Mouse (Mus musculus) brain, embryonic 14.5 days (tissue): Measurements from ENCODE around the gene Hvcn1. TPM values are rescaled to one million over a fixed set of nuclear protein-coding genes. Genes with fewer than 3 reads are reported as not detected.

Experiments
- DNase-seq: peaks from one replicate; pipeline ENCODE4 v3.0.0-alpha.2; 2011; ENCODE audit warnings: low read depth
- CTCF ChIP-seq: fragments of 200-500 bp; IDR thresholded peaks from 2 replicates; pipeline ENCODE4 v1.5.1; 2012; ENCODE audit warnings: inconsistent platforms, mild to moderate bottlenecking, moderate library complexity, borderline replicate concordance; ENCODE audit not compliant: insufficient read depth, insufficient read length; ENCODE audit errors: extremely low read depth
- POLR2A ChIP-seq: fragments of 200-500 bp; IDR thresholded peaks from 2 replicates; pipeline ENCODE4 v1.6.1; 2012; ENCODE audit warnings: mild to moderate bottlenecking, inconsistent platforms, borderline replicate concordance; ENCODE audit not compliant: poor library complexity, insufficient read depth, insufficient read length, severe bottlenecking; ENCODE audit errors: extremely low read depth
- polyA plus RNA-seq: library from polyadenylated mRNA; depleted of rRNA; stranded (reverse); fragments of >200 nt; gene quantifications from 2 replicates; pipeline ENCODE4 v1.2.3, GENCODE M21; 2012; rRNA removed

Gene Hvcn1
- 2.3 and 2.4 TPM in 2 replicates for polyA plus RNA-seq

DNA sequence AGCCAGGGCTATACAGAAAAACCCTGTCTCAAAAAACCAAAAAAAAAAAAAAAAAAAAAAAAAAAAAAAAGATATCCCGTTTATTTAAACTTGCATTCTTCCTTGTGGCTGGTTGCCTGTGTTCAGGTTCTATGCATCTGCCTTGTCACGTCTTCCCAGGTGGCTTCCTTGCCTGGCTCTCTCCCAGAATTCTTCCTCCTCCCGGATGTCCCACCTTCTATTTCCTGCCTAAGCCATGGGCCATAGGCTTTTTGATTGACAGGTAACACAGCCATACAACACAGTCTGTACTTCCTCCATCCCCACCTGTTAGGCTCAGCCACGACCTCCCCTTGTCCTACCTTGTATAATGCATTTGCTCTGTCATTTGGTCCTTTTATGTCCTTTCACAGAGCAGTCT is at the start of gene Hvcn1:
Gene Hvcn1 (plus strand): TSS at position 330 of the 400 bp plus-strand sequence.
- TF ChIP-seq CTCF (no peak), POLR2A (no peak)
- DNase-seq = no peak

DNA sequence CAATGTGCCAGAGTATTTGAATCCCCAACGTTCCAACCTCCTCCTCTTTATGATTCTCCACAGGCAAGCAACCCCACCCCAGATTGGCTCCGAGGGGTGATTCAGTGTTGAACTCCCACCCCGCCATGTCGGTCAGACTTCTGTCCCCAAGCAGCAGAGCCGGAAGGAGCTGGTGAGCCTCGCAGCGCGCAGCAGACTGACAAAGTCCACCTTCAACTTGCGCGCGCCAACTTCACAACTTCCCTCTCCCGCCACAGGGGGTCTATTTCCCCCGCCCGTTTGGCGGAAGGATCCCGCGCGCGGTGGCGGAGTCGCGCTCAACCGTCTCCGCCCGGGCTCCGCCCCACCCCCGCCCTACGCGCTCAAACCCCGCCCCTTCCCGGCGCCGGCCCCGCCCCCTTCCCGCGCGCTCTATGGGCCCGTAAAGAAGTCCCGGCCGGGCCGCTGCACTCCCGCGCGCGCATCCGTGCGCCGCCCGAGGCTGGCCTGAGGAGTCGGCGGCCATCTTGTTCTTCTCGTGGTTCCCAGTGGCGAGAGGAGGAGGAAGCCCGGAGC is 48.7 kb upstream of the Hvcn1 start, which contains the start of gene Ppp1cc:
Gene Ppp1cc (plus strand): TSS at position 452 of the 555 bp plus-strand sequence.
- TF ChIP-seq CTCF = peak; percentile 37; the same call in 1 of the 2 replicates
- TF ChIP-seq POLR2A = peak; percentile 28; the same call in 1 of the 2 replicates
- peak; percentile 98 for DNase-seq

DNA sequence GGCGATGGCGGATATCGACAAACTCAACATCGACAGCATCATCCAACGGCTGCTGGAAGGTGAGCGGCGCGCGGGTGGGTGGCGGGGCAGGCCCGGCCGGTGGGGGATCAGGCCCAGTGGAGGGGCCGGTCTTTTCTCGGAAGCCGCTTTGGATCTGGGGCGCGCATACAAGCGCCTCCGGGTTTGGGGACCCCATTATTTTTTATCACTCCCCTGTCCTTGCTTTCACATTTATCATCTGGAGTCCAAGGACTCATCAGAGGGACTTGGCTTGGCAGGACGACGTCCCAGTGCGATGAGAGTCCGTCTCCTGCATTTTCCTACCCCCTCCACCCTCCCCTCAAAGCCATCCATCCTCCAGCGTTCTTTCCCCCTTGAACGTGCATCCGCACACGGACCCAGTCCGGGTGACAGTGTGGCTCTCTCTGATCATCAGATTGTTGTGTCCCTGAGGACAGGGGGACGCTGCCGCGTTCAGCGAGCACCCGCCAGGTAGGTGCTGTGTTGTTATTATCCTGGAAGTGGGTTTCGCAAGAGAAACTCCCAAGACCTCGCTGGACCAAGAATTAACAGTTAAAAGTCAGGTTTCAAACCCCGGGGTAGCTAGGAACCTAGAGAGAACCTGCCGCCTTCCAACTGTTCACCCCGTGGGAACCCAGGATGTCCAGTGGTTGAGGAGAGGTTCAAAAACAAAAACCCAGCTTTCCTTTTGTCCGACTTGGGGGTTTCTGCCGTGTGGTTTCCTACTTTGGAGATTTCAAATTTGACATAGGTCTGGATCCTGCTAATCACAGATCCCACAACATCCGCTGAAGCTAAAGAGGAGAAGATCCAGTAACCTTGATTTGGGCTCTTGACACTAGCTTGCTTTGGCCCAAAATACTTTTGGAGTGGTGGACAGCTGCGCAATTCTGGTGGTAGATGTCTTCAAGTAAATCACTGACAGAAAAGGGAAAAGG is 47.8 kb upstream of the Hvcn1 start:
- DNase-seq = peak; percentile 59
- TF ChIP-seq CTCF (no peak), POLR2A (no peak)

DNA sequence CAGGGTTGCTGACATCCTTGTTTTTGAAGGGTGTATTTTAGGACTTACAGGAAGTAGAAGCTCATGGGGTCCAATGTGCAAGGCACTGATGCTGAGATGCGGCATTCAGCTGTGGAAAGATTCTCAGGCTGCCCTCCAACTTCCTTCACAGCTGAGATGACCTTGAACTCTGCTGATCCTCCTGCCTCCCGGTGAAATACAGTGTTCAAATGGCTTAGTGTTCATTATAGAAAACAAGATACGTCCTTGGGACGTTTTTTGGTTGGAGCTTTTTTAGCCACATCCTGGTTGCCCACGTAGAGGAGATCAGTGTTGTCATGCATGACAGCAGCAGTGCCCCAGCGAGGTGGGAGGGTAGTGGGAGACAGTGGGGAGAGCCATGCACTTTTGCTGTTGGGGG is 43.4 kb upstream of the Hvcn1 start:
- TF ChIP-seq CTCF (no peak), POLR2A (no peak)
- no peak for DNase-seq

DNA sequence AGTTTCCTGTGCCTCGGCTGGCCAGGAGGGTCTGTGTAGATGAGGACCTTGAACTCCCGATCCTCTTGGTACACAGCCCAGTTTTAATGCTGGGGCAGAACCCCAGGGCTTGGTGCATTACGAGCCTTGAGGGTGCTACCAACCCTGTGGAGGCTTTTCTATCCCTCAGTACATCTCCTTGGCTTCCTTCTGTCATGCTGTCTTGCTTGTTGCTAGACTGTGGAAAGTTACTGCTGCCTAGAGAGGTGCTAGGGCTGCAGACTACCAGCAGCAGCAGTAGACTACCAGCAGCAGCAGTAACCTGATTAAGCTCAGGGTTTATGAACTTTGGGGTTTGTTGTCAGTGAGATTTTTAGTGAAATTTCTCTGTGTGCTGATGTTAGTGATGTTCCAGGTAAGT is 42.6 kb upstream of the Hvcn1 start:
- DNase-seq = no peak
- TF ChIP-seq CTCF (no peak), POLR2A (no peak)

DNA sequence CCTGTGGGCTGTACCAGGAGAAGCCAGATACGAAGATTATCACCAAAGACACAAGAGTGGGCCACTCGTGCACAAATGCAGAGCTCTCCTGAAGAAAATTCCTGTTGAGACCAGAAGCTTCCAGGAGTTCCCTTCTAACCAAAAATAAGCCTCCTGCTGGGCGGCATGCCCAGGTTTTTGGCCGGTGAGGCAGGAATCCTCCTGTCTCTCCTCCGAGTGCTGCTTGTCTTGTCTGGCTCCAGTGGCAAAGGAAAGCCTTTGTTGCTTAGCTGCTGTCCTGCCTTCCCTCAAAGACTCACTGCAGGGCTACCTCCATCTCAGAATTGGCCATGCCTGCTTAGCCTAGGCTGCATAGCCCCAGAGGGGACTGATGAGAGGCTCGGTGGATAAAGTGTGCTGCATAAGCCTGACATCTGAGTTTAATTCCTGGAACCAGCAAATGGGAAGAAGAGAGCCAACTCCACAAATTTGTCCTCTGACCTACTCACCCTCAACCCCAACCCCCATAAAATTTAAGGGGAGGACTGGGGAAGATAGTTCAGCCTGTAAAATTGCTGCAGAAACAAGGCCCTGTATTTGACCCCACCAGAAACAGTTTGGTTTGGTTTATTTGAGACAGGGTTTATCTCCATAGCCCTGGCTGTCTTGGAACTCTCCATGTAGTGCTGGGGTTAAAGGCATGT is 41.2 kb upstream of the Hvcn1 start:
- no peak for TF ChIP-seq CTCF
- no peak for TF ChIP-seq POLR2A
- DNase-seq = peak; percentile 33

DNA sequence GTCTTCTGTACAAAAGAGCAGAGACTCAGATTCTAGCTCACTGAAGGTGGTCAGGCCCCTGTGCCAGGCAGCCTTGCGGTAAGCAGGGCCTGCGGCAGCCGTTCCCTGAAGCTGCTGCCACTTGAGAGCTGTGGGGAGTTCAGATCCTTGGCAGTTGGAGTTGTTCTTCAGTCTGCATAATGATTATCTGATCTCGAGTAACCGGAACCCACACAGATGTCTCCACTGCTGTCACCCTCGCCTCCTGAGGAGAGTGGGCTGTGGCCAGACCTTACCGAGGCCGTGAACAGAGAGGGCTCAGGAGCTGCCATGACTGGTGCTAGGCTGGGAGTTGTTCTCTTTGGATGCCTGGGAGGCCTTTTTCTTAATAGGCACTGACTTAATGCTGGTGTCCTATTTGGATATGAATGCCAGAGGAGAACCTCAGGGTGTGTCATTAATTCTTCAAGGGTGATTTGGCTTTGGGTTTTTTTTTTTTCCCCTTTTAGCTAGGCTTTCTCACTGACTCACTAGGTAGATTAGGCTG is 39.9 kb upstream of the Hvcn1 start:
- peak; percentile 77 for DNase-seq
- no peak for TF ChIP-seq POLR2A
- TF ChIP-seq CTCF = no peak

DNA sequence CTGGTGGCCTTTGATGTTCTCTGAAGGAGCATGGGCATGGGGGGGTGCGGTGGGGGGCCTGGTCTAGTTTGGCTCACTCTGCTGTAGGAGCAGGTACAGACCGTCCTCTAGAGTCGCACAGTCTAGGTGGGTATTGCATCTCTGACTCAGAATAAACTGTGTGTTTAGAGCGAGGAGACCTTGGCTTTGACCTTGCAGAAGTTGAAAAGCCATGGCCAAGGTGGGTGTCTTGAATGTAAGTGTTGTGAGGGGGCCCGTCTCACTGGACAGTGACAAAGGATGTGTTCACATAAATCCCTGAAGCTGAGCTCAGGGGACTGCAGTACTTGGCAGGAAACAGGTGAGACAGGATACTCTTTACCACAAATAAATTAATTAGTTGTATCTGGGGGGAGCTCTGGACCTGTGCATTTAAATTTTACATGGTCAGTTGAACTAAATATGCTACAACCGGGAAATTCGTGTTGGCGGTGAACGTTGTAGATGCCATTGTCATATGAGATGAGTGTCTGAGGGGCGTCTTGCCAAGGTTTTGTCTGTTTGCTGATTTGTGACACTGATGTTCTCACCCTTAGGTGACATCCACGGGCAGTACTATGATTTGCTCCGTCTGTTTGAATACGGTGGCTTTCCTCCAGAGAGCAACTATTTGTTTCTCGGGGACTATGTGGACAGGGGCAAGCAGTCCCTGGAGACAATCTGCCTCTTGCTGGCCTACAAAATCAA is 38.1 kb upstream of the Hvcn1 start:
- TF ChIP-seq POLR2A = no peak
- no peak for TF ChIP-seq CTCF
- no peak for DNase-seq

DNA sequence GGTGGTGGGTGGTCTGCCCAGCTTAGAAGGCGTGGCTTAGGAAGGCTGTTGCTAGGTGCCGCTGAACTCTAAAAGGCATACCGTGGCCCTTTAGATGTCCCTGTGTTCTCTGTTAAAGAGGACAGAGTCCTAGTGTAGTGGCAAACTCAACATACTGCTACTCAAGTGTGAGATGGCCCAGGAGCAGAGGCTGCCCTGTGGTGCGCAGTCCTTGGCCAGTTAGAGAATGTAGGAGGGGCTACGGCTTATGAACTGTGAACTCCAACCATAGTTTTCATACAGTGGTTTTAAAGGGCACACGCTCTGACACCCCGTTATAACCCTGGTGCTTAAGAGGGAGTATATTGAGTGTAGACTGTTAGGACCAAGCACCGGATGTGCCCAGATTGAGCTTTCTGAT is 35.5 kb upstream of the Hvcn1 start:
- TF ChIP-seq POLR2A (no peak), CTCF (no peak)
- DNase-seq = no peak

DNA sequence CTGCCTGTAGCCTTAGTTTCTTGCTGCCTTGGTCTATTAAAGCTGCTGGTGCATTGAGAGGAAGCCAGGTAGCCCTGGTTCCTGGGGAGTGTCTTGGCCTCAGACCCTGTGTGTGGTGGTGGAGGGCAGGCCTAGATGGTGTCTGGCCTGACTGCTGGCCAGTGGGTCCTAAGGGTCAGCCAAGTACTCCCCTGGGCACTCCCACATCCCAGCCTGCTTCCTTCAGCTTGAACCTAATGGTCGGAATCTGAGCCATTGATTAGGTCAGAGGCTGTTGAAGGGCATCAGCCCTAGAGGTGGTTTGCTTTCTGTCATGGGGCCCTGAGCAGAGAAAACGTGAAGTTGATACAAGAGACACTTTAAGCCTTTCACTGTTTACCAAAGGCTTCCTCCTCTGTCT is 31.2 kb upstream of the Hvcn1 start:
- TF ChIP-seq CTCF (no peak), POLR2A (no peak)
- no peak for DNase-seq
